Mouse (Mus musculus): Measurements from ENCODE around the gene Masp2.

DNA sequence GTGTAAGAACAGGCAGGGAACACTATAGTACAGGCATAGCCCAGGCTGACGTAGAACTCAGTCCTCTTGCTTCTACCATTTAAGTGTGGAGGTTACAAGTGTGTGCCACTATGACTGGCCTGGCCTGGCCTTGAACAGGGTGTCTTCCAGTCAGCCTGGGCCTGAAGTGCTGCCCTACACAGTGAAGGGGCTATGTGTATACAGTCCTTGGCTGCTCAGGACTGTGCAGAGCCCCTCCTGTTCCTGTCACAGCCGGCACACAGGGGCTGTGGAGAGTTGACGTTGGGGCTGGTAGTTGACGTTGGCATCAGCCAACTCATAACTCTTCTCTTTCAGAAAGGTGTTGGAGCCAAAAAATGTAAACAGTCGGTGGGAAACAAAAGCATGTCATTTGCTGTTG is 20.9 kb upstream of the Masp2 start:
- TF ChIP-seq POLR2A (IDR thresholded peaks at IDR 0.05; ENCODE audit: borderline replicate concordance, insufficient read depth, low read length) (no peak), CTCF (IDR thresholded peaks at IDR 0.05; ENCODE audit: borderline replicate concordance, insufficient read depth, low read depth, low read length) (no peak)
